Mouse (Mus musculus) ES-Bruce4 (cell line): ENCODE data around the gene Washc1. TPM values are rescaled to one million over a fixed set of nuclear protein-coding genes. Genes with fewer than 3 reads are reported as not detected.

Experiments
- H3K27ac ChIP-seq: 2 replicates; pipeline ENCODE4 v1.5.1; 2012; ENCODE audit warnings: low read length, inconsistent platforms; ENCODE audit not compliant: insufficient read depth
- H3K27me3 ChIP-seq: 2 replicates; pipeline ENCODE4 v1.6.1; 2012; ENCODE audit warnings: mild to moderate bottlenecking, low read length, inconsistent platforms; ENCODE audit not compliant: control insufficient read depth, poor library complexity, insufficient read depth, severe bottlenecking
- H3K36me3 ChIP-seq: 2 replicates; pipeline ENCODE4 v1.6.1; 2012; ENCODE audit warnings: inconsistent platforms, mild to moderate bottlenecking, low read length, moderate library complexity; ENCODE audit not compliant: control insufficient read depth, poor library complexity, insufficient read depth, severe bottlenecking
- H3K4me1 ChIP-seq: one replicate; pipeline ENCODE4 v1.8.1; 2011; ENCODE audit warnings: low read length; ENCODE audit not compliant: control insufficient read depth, insufficient read depth
- H3K4me3 ChIP-seq: 2 replicates; pipeline ENCODE4 v1.5.1; 2011; ENCODE audit warnings: low read depth, mild to moderate bottlenecking, low read length
- H3K9ac ChIP-seq: 2 replicates; pipeline ENCODE4 v1.6.1; 2012; ENCODE audit warnings: low read depth, mild to moderate bottlenecking, inconsistent platforms; ENCODE audit not compliant: poor library complexity, severe bottlenecking
- H3K9me3 ChIP-seq: replicated peaks from 2 replicates; pipeline ENCODE4 v1.6.1; 2012; ENCODE audit warnings: mild to moderate bottlenecking, low read length, inconsistent platforms; ENCODE audit not compliant: control insufficient read depth, poor library complexity, insufficient read depth, severe bottlenecking
- CTCF ChIP-seq: IDR thresholded peaks from one replicate; pipeline ENCODE4 v1.8.1; 2011; ENCODE audit warnings: low read depth, low read length
- EP300 ChIP-seq: IDR thresholded peaks from 2 replicates; pipeline ENCODE4 v1.6.1; 2011; ENCODE audit warnings: low read depth, low read length; ENCODE audit not compliant: insufficient read depth
- POLR2A ChIP-seq: IDR thresholded peaks from one replicate; pipeline ENCODE4 v1.8.1; 2011; ENCODE audit warnings: low read length; ENCODE audit not compliant: insufficient read depth
- polyA plus RNA-seq: library from polyadenylated mRNA; stranded (reverse); fragments of >200 nt; gene quantifications from 2 replicates; pipeline ENCODE4 v1.2.4, GENCODE M21; 2011; ENCODE audit warnings: low read depth; ENCODE audit not compliant: missing spikeins, insufficient read depth, insufficient read length

Washc1 gene
- polyA plus RNA-seq, 1 experiment = 23.5 TPM

DNA sequence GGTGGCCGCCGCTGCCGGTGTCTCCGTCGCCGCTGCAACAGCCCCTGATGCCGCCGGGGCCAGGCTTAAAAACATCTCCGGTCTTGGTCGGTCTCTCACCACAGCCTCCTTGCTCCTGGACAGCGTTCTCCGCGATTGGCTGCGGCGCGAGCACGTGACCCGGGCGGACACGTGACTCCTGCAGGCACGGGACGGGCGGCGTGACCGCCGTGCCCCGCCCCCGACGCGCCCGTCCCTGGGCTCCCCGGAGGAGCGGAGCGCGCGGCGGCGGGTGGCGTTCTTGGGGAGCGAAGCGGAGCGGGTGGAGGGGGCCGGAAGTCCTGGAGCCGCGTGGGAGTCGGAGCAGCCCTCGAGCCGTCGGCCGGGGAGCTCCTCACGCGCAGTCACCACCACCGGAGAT lies 34.4 kb upstream of the Washc1 start, which contains the start of gene Ankrd12:
TSS of gene Ankrd12 (minus strand) at position 156 of the 400 bp plus-strand sequence.
- no peaks in the 10 kb centered on the region for H3K4me1 ChIP-seq
- peak within 1 kb of the TSS; percentile 99 for H3K4me3 ChIP-seq
- H3K27me3 ChIP-seq = peaks cover 3% of the 10 kb centered on the region; the same call in 1 of the 2 replicates
- peak within 1 kb of the TSS; percentile 96 for H3K9ac ChIP-seq
- TF ChIP-seq EP300 (0 out of 2 replicates have a peak, but pooled peaks have one; percentile 29), POLR2A (peak; percentile 33), CTCF (no peak)
- H3K36me3 ChIP-seq = peaks cover 15% of the 10 kb centered on the region
- H3K9me3 ChIP-seq = no peaks in the 10 kb centered on the region
- H3K27ac ChIP-seq = peak within 1 kb of the TSS; percentile 63

- peak overlapping the region; percentile 63 for H3K27ac ChIP-seq
- TF ChIP-seq CTCF (no peak), POLR2A (no peak), EP300 (no peak)
- H3K27me3 ChIP-seq = peaks cover 3% of the 10 kb centered on the region; the same call in 1 of the 2 replicates
- H3K9me3 ChIP-seq = no peaks in the 10 kb centered on the region
- peaks cover 15% of the 10 kb centered on the region for H3K36me3 ChIP-seq
- H3K9ac ChIP-seq = peak overlapping the region; percentile 96
- H3K4me1 ChIP-seq = no peaks in the 10 kb centered on the region
- peak overlapping the region; percentile 99 for H3K4me3 ChIP-seq
Measured at GRCm38 (mm10) chr17:66077437-66077850, 33.9 kb upstream of the Washc1 start.

- H3K4me3 ChIP-seq = no peak overlapping the region
- TF ChIP-seq POLR2A (no peak), CTCF (peak; percentile 3), EP300 (no peak)
- peaks cover 23% of the 10 kb centered on the region for H3K36me3 ChIP-seq
- no peaks in the 10 kb centered on the region for H3K9me3 ChIP-seq
- peak overlapping the region; percentile 19; the same call in 1 of the 2 replicates for H3K27ac ChIP-seq
- H3K9ac ChIP-seq = no peak overlapping the region
- no peaks in the 10 kb centered on the region for H3K4me1 ChIP-seq
- H3K27me3 ChIP-seq = no peaks in the 10 kb centered on the region
Measured at GRCm38 (mm10) chr17:66084486-66084885, 26.9 kb upstream of the Washc1 start.

DNA sequence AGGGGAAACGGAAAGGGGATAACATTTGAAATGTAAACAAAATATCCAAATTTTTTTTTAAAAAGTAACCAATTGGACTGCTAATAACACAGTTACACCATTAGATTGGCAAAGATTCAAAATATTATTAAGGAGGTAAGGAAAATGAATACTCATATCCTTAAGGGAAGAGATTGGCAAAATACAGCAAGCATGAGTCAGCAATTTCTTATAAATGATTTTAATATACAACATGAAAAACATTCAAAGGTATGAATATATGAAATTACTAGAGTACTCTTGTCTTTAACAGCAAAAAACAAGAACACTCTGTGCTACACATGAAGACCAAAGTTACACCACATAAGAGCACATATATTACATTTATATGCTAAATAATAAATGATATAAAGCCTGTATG lies 26.3 kb upstream of the Washc1 start:
- no peaks in the 10 kb centered on the region for H3K27me3 ChIP-seq
- no peak overlapping the region for H3K4me3 ChIP-seq
- H3K36me3 ChIP-seq = peaks cover 22% of the 10 kb centered on the region
- H3K9me3 ChIP-seq = no peaks in the 10 kb centered on the region
- H3K27ac ChIP-seq = no peak overlapping the region
- H3K9ac ChIP-seq = no peak overlapping the region
- TF ChIP-seq CTCF = no peak
- no peaks in the 10 kb centered on the region for H3K4me1 ChIP-seq

DNA sequence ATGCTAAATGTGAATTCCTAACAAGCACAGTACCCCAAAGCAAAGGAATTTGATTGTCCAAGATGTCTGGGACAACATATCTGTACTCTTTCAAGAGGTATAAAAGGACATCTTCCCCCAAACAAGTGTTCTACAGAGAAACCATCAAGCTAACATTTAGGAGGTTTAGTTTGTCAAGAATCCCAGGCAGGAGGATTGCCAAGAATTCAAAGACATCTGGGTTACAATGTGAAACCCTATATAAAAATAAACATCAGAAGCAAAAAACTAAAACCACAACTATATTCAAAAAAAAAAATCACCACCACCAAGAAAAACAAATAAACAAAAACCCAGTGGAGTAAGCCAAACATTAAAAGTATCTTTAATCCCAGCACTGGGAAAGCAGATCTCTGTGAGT lies 21.1 kb upstream of the Washc1 start:
- H3K27me3 ChIP-seq = no peaks in the 10 kb centered on the region
- peaks cover 1% of the 10 kb centered on the region for H3K4me1 ChIP-seq
- no peak overlapping the region for H3K9ac ChIP-seq
- no peaks in the 10 kb centered on the region for H3K9me3 ChIP-seq
- no peak for TF ChIP-seq EP300
- TF ChIP-seq CTCF = no peak
- H3K4me3 ChIP-seq = no peak overlapping the region
- H3K27ac ChIP-seq = no peak overlapping the region
- H3K36me3 ChIP-seq = peaks cover 13% of the 10 kb centered on the region

GRCm38 (mm10) chr17:66091392-66091791 lies 20.0 kb upstream of the Washc1 start:
- peaks cover 9% of the 10 kb centered on the region for H3K36me3 ChIP-seq
- H3K9me3 ChIP-seq = no peaks in the 10 kb centered on the region
- TF ChIP-seq EP300 (no peak), CTCF (no peak), POLR2A (no peak)
- H3K4me3 ChIP-seq = no peak overlapping the region
- H3K27ac ChIP-seq = no peak overlapping the region
- H3K9ac ChIP-seq = no peak overlapping the region
- H3K4me1 ChIP-seq = peaks cover 1% of the 10 kb centered on the region
- H3K27me3 ChIP-seq = no peaks in the 10 kb centered on the region
